Mouse (Mus musculus) liver, embryonic 14.5 days (tissue): ENCODE measurements around the gene Tdrd12.

Experiments
- CTCF ChIP-seq: IDR thresholded peaks from 2 replicates; pipeline ENCODE4 v1.5.1; 2016; ENCODE audit warnings: antibody characterized with exemption, low read depth, control low read depth
- EP300 ChIP-seq: IDR thresholded peaks from 2 replicates; pipeline ENCODE4 v1.6.1; 2016; ENCODE audit warnings: antibody characterized with exemption, low read depth

- no peak for TF ChIP-seq CTCF
- no peak for TF ChIP-seq EP300
Measured at GRCm38 (mm10) chr7:35586906-35587445, 49.4 kb upstream of the Tdrd12 start.
